Mouse (Mus musculus): ENCODE data around the gene Ltbp3.
"Not testable (repeated sequence)": the region's sequence is repeated elsewhere in the genome, so short reads cannot be mapped to it uniquely, and the experiment has no call there.

Gene Ltbp3

DNA sequence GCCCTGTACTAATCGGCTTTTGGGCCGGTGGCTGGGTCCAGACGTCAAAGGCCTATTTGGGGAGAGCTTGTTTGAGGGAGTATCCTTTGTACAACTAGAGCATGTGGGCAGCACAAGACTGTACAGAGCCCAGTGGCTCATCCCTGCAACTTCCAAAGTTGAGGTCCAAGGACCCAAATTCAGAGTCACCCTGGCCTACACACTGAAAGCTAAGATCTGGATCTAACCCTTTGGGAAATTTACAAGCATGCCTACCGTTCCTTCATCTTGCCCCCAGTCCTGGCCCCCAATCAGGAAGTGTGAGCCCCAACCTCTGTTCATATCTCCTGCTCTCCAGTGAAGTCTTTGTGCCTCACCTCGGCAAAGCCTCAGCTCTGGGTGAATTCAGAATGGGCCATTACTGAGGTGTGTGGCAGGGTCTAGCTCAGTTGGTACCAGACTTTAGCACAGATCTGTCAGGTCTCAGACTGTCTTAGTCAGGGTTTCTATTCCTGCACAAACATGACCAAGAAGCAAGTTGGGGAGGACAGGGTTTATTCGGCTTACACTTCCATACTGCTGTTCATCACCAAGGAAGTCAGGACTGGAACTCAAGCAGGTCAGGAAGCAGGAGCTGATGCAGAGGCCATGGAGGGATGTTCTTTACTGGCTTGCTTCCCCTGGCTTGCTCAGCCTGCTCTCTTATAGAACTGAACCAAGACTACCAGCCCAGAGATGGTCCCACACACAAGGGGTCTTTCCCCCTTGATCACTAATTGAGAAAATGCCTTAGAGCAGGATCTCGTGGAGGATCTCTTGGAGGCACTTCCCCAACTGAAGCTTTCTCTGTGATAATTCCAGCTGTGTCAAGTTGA, 53.4 kb downstream of the Ltbp3 start:
- DNase-seq: not testable (repeated sequence)

DNA sequence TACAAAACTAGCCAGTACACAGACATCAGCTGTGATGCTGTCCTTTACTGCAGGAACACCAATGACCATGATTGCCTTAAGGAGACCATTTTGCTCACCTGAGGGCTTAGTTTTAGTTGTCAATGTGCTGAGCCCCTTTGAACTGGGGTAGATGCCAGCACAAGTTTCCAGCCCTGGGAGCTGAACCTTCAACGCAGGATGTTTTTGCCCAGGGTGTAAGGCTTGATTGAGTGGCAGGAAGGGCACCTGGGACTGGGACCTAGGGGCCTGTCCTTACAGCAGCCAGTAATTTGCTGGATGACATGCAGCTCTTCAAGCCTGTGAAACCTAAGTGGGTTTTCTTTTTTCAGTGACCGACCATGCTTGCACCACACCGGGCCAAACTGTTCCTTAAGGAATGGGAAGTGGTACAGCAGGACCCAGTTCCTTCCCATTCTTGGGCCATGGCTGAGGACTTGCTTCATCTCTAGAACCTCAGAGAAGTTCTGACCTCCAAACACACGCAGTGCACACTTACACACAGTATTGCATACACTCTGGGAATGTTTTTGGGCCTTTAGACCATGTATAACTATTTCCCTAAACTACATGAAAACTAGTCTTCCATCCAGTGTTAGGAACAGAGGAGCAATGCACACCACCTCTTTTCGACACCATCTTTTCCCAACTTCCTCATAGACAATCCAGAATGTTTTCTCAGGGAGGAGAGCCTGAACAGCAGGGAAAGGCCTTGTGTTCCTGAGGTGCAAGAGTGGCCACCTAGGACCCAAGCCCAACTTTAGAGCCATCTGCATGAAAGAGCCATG, 54.3 kb downstream of the Ltbp3 start:
- DNase-seq: peak in 1 of 2 experiments; percentile 42

DNA sequence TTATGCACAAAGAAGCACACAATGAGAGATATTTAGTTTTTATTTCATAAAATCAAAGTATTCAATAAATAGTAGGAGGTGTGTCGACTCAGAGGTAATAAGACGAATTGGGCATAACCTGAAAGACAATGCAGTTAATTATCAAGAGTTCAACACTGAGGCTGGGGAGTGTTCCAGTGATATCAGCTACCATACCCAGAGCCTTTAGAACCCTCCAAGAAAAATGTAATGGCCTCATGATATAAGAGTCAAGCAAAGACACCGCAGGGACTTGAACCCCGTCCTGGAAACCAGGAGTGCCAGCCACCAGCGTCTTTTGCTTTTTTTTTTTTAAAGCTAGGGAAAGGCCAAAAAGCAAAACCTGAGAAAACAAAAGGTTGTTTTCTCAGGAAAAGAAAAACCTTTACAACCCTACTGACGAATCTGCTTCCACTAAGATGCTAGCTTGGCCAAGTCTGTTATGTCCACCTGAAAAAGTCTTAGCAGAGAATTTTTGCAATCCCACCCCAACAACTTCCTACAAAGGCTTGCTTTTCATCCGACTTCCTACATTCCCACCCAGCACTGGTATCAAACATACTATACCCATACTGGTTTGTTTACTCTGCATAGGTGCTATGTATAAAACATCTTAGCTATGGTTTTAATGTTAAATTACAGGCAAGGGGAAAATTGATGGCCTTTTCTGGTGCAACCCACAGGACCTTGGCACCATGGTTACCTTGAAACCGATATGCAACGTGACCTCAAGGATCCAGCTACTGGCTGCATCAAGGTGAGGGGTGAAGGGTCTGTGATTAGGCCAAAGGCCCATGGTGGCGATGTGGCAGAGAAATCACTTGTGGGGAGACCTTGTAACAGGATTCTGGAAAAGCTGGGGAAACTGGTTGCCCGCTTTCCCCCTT, 55.2 kb downstream of the Ltbp3 start:
- no peak for DNase-seq

DNA sequence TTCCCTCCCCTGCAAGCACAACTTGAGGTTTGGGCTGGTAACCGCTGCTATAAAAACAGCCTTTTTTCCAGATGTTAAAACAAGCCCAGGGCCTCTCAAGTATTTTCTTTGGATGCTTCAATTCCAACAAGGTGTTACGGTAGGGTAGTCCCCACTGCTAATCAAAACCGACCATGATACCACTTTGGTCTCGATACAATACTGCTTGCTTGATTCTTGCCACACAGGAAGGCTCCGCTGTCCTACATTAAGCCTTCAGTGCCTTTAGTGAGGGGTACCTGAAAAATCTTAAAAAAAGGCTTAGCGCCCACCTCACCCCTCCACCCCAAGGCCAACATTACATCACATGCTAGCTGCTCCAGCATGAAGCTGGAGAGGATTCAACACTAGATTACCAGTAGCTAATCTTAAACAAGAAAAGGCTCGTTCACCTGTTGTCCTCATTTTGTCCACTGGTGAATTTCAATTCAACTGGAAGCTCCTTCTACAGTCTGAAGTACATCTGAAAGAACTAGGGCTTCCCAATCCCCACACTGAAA, 55.9 kb downstream of the Ltbp3 start:
- DNase-seq: no peak

DNA sequence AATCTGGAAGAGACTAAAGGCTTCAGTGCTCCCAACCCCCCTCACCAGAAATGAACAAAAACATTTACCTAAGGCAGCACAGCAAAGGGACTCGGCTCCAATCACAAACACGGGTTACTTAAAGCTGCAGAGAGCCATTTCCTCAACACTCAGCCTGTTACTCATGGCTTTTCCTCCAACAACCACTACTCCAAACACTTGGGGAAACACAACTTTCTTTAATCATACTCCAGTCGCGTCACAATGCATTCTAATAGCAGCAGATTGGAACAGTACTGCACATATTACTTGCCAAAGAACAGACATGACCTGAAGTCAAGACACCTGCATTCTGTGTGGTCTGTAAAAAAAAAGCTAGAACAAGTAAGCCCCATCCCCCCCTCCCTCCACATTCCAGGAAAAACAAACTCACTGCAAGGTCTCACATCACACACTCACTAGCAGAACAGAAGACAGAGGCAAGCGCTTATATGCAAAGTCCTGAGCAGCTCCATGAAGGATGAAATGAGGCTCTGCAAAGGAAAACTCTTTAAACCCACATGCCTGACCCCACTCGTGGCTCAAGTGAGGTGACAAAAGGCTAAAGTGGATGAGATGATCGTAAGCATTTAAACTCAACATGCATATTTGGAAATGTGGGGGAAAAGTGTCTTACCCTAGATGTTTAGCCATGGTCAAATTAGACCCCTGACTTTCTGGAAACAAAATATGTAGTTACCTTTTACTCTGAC, 56.8 kb downstream of the Ltbp3 start:
- no peak for DNase-seq

DNA sequence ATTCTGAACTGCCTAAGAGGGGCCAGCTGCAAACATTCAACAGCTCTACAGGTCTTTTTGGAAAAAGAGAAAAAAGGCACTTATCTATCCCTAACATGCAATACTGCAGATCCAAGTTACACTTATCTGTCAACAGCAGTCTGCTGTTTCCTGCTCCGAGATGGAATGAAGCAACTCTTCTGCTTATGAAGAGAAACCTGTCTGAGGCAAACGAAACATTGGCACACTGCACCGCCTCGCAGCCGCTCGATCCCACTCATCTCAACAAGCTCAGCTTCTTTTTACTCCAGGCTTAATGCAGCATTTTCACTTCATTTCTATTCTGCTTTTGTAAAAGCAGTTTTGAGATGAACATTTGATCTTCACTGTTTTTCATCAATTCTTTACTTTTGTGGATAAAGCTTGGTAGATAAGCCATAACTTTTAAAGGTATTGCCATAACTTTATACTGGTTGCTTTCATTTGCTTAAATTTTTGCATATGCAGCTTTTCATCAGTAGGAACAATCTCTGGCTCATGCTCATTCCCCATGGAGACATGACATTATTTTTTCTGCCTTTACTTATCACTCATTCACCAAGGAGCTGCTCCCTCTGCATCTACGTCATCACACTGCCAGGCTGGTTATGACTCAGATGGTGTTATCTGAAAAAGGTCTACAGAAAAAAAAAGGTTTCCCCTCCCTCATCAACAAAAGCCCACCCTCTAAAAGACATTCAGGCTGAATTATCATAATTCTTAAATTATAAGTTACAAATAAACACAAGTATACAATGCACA, 58.2 kb downstream of the Ltbp3 start:
- no peak for DNase-seq

DNA sequence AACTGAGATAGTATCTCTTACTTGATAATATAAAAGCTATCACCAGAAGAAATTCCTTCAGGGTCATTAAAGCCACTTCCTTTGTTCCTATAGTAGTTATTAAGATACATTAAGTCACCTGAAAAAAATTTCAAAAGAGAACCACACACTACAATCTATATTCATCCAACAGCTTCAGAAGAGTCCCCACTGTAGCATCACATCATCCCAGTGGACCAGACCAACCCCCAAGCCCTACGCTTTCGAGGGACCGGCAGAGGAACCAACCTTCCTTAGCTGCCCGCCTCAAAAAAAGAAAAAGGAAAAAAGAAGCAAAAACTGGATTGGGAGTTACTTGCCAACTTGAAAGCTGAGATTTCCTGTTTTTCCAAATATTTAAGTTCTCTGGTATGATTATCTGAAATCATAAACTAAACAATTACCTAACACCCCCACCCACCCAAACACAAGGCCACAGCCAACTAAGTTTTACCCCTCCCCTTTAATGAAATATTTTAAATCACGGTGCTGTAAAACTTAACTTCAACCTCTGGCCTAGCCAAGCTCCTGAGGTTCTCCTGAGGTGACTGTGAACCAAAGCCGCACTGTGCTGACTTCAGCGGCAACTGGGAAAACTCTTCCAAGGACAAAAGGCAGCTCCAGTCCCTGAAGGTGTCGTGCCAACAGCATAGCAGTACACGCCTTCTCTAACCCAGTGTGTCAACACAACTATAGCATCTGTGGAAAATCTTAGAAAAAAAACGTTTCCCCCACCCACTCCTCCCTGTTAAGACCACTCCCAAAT, 59.1 kb downstream of the Ltbp3 start:
- peak in 1 of 2 experiments; percentile 41 for DNase-seq

DNA sequence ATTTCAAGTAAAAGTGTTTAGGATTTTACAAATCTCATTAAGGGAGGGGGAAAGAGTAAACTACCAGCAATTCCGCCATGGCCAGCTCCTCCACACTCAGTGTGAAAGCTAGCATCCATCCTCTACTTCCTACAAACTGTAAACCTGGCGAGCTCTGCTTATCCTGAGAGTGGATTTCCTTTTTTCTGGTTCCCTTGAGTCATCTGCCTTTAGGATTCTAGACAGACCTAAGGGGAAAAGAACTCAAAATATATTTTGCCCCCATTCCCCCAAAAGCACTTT, 59.6 kb downstream of the Ltbp3 start:
- DNase-seq: no peak

DNA sequence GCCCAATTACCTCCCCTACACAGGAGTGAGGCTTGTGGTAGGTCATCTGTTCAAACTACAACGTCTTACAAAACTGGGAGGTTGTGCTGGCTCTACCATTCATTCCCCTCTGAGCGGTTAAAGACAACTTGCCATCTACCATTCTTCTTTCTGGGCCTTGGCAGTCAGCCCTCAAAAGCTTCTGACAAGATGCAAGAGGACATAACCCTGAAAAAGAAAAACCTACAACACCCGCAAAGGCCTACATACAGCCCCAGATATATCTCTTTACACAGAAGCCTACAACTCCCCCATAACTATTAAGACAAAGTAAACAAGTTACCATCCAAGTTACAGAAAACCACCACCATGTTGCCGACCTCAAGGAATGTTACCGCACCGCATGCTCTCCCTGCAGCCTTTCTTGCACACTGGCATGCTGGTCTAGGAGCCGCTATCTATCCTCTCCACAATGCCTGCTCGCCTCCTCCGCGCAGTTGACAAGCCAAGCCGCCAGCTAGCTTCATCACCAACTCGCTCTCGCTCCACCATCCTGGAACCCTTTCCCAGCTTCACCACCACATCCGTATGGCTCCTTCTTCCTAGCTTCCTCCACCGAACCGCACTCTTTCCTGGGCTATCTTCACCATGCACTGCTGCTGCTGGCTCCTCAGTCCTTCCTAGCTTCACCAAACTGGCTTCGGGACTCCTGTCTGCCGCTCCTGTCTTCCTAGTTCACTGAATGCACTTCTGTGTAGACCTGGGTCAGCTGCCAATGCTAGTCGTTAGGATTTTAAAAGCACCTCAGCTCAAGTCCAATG, 60.1 kb downstream of the Ltbp3 start:
- peak in 1 of 2 experiments; percentile 66 for DNase-seq

DNA sequence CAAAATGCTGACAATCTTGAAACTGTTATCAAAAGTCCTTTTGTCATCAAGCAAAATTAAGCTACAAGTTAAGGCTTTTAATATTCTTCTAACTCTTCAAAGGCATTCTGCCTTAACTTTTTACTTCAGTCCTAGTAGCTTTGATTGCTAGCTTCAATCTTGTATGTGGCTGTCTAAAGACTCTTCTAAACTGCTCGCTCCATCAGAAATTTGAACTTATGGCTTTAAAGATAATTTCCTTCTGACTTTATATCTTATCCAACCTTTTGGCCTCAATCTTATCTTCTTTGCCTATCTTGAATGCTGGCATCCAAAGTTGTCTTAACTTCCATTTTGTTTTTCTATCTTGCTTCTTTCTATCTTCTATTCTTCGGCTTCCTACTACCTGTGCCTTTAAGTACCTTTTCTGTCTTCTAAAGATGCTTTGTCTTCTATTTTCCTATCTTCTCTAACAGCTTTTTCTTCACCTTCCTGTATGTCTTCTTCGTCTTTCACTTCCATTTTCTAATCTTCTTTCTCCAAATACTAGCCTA, 60.8 kb downstream of the Ltbp3 start:
- DNase-seq: no peak

DNA sequence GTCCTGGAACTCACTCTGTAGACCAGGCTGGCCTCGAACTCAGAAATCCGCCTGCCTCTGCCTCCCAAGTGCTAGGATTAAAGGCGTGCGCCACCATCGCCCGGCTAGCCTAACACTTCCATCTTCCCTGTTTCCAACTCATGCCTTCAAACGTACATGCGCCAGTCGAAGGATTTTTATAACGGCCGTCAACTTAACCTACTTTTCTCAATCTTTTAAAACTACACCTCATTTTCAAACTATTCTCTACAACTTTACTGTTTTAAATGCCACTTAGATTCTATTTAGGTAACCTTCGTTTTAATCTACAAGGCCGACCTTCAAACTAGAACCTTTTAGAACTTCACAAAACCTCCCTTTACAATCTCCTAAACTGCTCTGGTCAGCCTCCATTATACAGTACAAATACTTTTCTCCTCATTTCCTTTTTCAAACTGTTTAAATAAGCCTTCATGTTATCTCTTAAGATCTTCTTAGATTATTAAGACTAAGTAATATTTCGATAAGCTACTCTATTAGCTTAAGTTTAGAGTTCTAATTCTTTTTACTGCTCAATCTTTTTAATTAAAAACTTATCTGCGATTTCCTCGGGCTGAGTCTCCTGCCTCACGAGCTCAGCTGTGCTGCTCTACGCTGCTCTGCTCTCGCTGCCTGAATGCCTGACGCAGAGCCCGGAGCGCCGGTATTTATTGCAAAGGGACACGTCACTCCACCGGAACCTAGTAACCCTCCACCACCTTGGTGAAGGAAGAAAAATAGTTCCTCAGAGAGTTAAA, 61.5 kb downstream of the Ltbp3 start:
- DNase-seq: peak; percentile 98 to 99

DNA sequence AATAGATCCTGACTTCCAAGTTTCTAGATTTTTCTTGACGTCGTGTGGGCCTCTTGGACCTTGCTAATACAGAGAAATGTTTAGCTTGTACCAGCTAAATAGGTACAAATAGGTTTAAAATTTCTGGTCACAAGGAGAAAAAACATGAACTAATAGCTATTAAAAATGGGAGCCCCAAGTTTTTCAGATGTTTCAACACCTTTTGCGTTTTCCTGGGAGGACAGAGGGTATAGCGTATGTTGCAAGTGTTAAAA, 62.0 kb downstream of the Ltbp3 start:
- no peak for DNase-seq

DNA sequence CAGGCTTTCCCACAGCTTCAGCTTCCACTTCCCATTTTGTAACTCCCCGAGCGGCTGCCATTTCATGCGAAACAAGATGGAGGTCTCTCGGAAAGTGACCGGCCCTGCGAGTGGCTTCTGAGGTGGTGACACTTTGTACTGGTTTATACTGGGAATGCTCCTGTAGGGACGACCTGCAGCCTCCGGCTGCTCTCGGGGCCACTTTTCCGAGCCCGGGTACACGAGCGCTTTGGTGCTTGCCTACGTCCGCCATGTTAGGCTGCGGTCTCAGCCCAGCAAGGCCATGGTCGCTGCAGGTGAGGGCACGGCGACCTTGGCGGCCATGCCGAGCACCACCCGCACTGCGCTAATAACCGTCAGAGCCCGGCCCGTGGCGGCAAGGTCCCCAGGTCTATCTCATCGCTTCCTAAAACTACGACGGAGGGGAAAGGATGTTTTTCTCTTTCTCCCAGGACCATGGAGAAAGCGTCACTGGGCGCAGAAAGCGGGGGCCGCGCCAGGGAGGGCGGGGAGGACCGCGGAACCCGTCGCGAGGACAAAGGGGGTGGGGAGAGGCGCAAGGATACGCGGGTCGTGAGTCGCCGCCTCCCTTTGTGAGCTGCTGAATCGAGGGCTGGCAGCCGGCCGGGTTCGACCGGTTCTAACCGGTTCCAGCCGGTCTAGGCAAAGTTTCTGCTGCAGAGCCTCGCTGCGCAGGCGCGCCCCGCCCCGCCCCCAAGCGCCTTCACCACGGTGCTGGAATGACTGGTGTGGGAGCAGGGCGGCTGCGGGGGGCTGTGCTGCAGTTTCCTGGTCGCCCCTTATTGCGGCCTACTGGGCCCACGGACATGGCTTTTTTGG, 62.6 kb downstream of the Ltbp3 start:
- DNase-seq: peak; percentile 100

DNA sequence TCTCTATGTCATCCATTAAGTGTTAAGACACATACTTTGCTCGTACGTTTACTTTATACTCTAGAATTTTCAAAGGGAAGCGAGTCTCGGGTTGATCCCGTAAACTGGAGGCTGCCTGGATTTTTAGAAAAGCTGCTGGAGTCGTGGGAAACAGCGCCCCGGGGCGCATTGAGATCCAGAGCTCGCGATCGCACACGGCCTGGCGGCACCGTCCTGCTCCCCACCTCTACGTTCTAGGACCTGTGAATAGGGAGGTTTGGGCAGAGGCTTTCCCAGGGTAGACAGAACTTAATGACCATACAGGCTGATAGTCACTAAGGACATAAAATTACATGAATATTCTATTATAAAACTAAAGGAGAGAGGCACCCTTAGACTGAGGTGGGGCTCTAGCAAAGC, 63.2 kb downstream of the Ltbp3 start:
- no peak for DNase-seq

DNA sequence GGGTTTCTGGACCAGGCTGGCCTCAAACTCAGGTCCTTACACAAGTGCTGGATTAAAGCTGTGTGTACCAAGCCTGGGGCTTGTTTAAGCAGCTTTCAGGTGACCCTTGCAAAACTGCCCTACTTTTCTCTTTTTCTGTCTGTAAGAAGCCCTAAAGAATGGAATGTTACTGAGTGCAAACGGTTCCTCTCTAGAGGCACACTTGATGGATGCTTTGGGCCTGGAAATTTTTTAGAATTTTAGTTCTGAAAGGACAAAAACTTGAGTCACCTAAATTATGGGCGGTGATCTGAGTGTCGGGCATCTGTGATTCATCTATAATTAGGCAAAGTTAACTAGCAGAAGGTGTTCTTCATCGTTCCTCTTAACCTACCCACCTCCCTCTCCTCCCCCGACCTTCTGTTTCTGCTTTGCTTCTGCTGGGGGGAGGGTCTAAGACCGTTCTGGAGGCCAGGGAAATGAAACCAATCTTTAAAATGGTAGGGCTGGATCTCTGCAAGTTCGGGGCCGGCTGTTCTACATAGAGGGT, 63.7 kb downstream of the Ltbp3 start:
- peak in 1 of 2 experiments; percentile 38 for DNase-seq

DNA sequence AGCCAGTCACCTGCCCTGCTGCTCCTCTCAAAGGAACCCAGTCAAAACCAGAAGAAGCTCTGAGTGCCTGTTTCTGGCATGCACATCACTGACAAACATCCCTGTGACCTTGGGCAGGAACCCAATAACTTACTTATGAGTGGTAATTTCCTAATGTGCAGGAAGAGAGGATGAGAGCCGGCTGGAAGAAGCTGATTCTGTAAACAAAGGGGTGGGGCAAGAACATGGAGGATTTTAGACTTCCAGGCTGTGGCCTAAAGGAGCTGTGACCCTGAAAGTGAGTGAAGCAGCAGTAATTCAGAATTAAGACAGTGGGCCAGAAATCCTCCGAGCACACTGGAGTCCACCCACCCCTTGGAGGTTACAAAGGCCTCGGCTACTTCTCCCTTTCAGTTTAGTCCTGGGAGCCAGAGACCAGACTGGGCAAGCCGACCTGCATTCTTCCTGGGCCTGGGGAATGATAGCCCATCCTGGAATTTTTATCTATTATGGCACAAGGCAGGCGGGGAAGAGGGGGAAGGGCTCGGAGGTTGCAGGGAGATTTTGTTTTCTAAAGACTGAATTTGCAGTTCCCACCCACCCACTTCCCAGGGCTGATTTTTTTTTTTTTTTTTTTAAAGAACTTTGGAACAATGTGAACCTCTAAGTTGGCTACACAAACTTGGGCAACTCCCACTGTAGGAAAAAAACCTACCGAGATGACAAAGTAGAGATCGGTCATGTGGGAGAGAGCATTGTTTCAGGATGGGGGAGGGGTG, 65.5 kb downstream of the Ltbp3 start:
- DNase-seq: peak in 1 of 2 experiments; percentile 50

DNA sequence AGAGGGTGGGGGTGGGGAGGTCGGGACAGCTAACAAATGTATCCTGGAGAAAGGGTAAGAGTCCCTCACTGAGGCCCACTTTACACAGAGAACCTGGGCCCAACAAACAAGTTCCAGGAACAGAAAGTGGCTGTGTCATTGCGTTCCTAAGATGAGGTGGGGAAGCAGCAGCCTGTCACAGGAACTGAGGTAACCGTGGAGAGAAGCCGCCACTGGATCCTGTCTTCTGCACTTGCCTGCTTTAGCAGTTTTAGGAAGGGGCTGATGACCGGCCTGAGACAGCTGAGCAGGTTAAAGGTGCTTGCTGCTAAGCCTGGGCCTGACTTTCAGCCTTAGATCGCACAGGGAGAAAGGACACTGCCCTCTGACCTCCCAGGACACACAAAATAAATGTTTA, 66.1 kb downstream of the Ltbp3 start:
- DNase-seq: no peak
